Mouse (Mus musculus) NIH3T3 (cell line): ENCODE data around the gene Nup188.
A peak's percentile ranks its signal among the peaks of the same experiment; 100 is the strongest.

ENCODE experiments used
- DNase-seq: peaks from one replicate; pipeline ENCODE4 v3.0.0-alpha.2; 2012; ENCODE audit warnings: low read depth

The Nup188 gene

DNA sequence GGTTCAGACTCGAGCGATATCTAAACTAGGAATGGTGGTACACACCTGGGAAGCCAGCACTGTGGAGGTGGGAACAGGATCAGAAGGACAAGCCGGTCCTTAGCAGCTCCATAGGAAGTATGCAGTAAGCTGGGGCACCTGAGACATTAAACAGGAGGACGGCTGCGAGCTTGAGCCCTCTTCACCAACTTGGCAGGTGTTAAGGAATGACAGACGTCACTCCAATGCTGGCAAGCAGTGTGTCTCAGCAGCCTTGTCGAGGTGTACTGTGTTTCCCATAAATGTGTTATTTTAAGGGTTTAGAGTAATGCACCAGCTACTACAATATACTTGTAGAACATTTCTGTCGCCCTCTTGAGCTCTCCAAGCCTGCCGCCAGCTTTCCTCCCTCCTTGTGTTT, 100.7 kb downstream of the Nup188 start:
- DNase-seq = no peak

- no peak for DNase-seq
Measured at GRCm38 (mm10) chr2:30389000-30389399, 102.8 kb downstream of the Nup188 start.

DNA sequence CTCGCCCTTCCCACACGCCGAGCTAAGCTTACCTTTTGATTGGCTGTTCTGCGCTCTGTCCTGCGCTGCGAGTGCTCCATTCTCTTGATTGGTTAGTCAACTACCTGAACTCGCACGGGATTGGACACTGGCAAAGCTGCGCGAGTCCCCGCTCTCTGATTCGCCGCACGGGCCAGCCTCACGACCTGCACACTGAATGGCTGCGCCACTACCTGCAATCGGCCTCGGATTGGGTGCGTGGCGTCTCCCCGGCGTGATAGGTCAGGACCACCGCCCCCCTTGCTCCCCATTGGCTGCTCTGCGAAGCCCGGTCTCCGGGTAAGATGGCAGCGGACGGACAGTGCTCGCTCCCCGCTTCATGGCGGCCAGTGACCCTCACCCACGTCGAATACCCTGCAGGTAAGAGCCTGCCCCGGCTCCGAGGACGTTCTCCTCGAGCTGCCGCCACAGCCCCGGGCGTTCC, 105.9 kb downstream of the Nup188 start, which contains the start of gene Dolpp1:
Dolpp1 (plus strand) TSS at position 141 of the 463 bp plus-strand sequence.
- peak; percentile 98 for DNase-seq

DNA sequence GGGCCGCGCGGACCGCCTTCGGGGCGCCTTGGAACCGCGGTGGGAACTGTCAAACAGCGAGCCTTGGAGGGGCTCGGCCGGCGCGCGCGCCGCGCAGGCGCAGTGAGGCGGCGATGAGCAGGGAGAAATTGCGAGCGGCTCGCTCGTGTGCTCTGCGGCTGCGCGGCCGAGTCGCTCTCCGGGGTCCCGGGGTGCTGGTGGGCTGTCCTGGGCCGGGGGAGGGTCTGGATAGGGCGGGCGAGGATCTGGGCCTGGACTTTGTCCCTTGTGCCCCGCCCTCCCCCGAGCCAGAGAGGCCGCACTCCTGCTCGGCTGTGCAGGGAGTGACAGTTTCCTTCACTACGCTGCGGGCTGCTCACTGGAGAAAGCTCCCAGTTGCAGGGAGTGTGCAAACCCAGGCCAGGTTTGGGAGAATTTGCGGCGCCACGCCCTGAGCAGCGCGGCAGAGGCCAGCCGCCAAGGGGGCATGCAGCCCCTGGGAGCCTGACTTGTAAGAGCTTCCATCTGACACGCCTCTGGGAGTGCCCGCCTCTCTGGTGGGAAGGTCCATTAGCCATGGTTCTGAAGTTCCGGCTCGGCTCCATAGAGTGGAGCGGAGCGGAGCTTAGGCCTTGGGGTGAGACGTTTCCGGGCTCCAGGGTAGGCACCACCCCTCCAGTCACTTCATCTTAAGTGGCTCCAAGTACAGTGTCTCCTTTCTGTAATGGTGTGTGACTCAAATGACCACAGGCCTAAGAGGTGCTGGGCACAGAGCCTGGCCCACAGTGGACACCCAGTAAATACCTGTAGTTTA, 106.6 kb downstream of the Nup188 start:
- DNase-seq = peak; percentile 87

GRCm38 (mm10) chr2:30393370-30393656, 107.1 kb downstream of the Nup188 start:
- no peak for DNase-seq
